Mouse (Mus musculus) macrophage (primary cell): ENCODE measurements around the gene Zfp622. TPM values are rescaled to one million over a fixed set of nuclear protein-coding genes. Genes with fewer than 3 reads are reported as not detected.
A peak's percentile ranks its signal among the peaks of the same experiment; 100 is the strongest.

Experiments used
- H3K27ac ChIP-seq: fragments of 350-480 bp; formaldehyde crosslinking; 2 replicates; pipeline ENCODE4 v1.9.0; 2021
- H3K36me3 ChIP-seq: fragments of 350-480 bp; formaldehyde crosslinking; 2 replicates; pipeline ENCODE4 v1.9.0; 2021; ENCODE audit errors: inconsistent target
- H3K4me3 ChIP-seq: fragments of 350-480 bp; formaldehyde crosslinking; 2 replicates; pipeline ENCODE4 v1.9.0; 2021; ENCODE audit errors: inconsistent target
- H3K79me2 ChIP-seq: fragments of 350-480 bp; formaldehyde crosslinking; 2 replicates; pipeline ENCODE4 v1.9.0; 2021; ENCODE audit errors: inconsistent target
- WGBS: methylation state at CpG from one replicate; pipeline ENCODE4 v1.1.7; 2026; ENCODE audit warnings: inconsistent platforms; ENCODE audit not compliant: missing documents; 5-methylcytosine and 5-hydroxymethylcytosine counted together
- polyA plus RNA-seq: library from polyadenylated mRNA; stranded (reverse); fragments of 250-400 nt; gene quantifications from 3 replicates; pipeline ENCODE4 v1.2.4, GENCODE M21; 2018; ENCODE audit warnings: inconsistent platforms
- total RNA-seq, 78 experiments: library from RNA; depleted of rRNA; stranded (reverse); fragments of 250-400 nt; gene quantifications; 1 replicate in 9 of 78; 2 replicates in 24 of 78; 3 replicates in 43 of 78; 4 replicates in 2 of 78; pipeline ENCODE4 v1.2.4; 2018; ENCODE audit warnings: inconsistent platforms in 56 of 78

Zfp622 gene
- 100 to 1,000 TPM in 3 of 26 experiments, 10 to 100 TPM in 23; 39.9 to 175 (median 59.8) TPM for total RNA-seq (2018; cell fraction: chromatin; rRNA removed)
- total RNA-seq (2018; cell fraction: cytosol; rRNA removed), result 10 to 100 TPM; 23.8 to 58.7 (median 33.8) TPM
- 100 to 1,000 TPM in 4 of 26 experiments, 10 to 100 TPM in 22; 33.9 to 122 (median 51.6) TPM for total RNA-seq (2018; cell fraction: nucleus; rRNA removed)
- 27.6 to 37.3 TPM (median 33.9 TPM) in 3 replicates for polyA plus RNA-seq

DNA sequence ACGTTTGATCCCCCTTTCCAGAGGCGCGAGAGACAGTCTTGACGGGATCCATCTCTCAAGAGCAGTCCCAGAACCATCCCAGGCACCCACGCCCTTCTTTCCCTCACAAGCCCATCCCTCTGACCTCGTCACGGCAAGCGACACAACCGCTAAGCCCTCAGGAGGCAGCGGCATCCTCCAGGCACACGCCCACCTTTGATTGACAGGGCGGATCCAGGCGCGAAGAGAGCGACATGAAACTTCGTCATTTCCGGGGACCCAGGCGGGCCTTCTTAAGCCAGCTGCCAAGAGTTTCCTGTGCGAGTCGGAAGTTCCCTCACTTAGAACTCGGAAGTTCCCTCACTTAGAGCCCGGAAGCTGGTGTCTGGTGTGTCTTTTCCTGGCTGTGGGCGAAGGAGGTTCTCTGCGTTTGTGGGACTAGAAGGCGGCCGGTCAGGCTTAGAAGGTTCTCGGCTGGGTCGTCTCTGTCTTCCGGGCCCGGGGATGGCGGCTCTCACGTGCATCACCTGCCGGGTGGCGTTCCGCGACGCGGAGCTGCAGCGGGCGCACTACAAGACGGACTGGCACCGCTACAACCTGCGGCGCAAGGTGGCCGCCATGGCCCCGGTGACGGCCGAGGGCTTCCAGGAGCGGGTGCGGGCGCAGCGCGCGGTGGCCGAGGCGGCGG, at the start of gene Zfp622:
Gene Zfp622 (plus strand): TSS at position 300 of the 667 bp plus-strand sequence.
- peak within 1 kb of the TSS; percentile 97 for H3K4me3 ChIP-seq
- WGBS, result under 1% methylated on average over 57 of the region's 57 CpGs
- peak within 1 kb of the TSS; percentile 55 for H3K27ac ChIP-seq
- peaks cover 10% of the 10 kb centered on the region for H3K36me3 ChIP-seq
- peaks cover 45% of the 10 kb centered on the region for H3K79me2 ChIP-seq

DNA sequence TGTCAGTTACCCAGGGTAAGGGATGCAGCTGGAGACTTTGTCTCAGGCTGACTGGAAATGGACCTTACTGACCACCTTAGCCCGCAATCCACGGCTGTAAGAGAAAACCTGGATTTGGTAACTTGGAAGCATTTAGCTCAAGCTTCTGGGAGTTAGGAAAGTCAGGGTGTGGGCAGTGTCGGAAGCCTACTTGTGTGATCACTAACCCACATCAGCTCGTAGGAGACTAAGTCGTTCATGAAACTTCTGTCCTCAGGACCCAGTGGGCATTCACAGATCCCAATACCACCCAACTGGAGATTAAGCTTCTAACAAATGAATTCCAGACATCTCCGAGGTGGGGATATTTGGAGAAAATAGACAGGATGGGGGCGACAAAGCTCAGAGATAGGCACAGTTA, 49.8 kb upstream of the Zfp622 start:
- H3K27ac ChIP-seq, result no peak overlapping the region

DNA sequence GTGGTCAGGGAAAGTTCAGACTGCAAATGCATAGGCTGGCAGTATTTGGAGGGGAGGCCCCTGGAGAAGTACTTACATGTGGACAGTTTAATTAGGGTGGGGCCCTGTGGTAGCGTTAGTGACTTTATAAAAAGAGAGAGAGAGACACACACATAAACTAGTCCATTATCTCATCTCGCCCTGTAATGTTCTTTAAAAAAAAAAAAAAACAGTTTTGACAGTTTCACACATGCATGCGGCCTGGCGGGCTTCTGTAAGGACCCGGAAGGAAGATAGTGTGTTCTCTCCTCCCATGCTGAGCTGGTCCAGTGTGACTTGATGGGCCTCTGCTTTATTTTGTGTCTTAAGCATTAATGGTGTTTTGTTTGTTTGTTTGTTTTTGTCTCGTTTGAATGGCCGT, 45.7 kb upstream of the Zfp622 start:
- 90% methylated on average over 7 of the region's 7 CpGs for WGBS
- Histone ChIP-seq H3K36me3 (no peaks in the 10 kb centered on the region), H3K27ac (no peak overlapping the region), H3K79me2 (peaks cover 79% of the 10 kb centered on the region), H3K4me3 (no peak overlapping the region)

More for the DNA sequence above, 49.8 kb upstream of the Zfp622 start:
- H3K79me2 ChIP-seq, result peaks cover 89% of the 10 kb centered on the region
- no peak overlapping the region for H3K4me3 ChIP-seq
- no peaks in the 10 kb centered on the region for H3K36me3 ChIP-seq
- WGBS, result 93% methylated on average over 7 of the region's 7 CpGs

DNA sequence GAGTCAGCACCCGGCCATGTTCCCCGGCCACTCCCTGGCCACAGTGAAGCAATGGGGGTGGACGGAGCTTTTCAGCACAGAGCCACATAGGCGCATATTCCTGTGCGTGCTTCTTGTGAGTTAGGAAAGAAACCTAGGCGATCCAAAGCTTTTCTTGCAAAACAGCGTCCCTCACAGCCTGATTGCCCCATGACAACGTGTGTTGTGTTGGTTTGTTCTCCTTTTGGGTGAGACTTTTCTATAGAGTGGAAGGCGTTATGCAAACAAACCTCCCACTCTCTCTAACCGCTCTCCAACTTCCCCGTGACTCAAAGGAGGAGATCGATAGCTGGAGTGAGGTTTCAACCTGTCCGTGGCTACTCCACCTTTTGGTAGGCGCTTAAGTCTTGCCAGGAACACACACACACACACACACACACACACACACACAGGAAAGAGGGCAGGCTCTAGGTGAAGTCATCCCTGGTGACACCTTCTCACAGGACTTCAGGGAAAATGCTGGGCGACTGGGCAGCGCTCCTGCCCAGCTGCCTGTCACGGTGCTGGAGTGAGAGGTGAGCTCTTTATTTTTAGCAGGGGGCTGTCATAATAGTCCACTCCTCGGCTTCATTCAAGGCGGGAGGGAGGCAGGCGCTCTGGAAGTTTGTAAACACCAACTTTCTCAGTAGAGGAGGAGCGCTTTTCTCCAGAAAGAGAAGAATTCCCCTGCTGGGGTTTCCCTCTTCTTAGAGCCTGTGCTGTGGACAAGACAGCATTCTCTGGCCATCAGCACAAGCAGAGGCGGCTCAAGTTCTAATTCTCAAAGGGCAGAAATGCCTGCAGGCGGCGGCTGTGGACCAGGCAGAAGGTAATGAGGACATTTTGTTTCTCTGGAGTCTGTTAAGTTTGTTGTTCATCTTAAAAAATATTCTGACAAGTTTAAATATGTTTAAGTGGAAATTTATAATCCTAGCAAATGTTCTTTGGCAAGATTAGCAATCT, 43.5 kb upstream of the Zfp622 start:
- Histone ChIP-seq H3K79me2 (peaks cover 79% of the 10 kb centered on the region; the same call in 1 of the 2 replicates), H3K4me3 (no peak overlapping the region), H3K27ac (no peak overlapping the region), H3K36me3 (no peaks in the 10 kb centered on the region)
- WGBS, result 48% methylated on average over 23 of the region's 24 CpGs

DNA sequence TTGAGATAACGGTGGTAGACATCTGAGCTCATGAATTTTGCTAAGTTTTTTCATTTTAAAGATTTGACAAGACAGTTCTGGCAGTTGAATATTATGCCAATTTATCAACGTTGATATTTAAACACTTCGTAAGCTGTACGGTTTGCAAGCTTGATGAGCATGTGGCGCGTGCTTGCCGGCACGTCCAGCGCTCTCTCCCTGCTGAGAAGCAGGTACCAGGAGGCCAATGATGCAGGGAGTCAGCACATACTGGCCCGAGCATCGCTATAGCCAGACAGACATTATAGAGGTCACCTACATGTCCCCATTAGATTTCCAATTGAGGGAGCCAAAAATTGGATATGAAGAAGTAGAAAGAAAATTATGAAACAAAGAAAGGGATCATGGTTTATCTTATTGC, 42.7 kb upstream of the Zfp622 start:
- Histone ChIP-seq H3K27ac (no peak overlapping the region), H3K4me3 (no peak overlapping the region), H3K79me2 (peaks cover 79% of the 10 kb centered on the region; the same call in 1 of the 2 replicates), H3K36me3 (no peaks in the 10 kb centered on the region)
- 91% methylated on average over 11 of the region's 11 CpGs for WGBS

DNA sequence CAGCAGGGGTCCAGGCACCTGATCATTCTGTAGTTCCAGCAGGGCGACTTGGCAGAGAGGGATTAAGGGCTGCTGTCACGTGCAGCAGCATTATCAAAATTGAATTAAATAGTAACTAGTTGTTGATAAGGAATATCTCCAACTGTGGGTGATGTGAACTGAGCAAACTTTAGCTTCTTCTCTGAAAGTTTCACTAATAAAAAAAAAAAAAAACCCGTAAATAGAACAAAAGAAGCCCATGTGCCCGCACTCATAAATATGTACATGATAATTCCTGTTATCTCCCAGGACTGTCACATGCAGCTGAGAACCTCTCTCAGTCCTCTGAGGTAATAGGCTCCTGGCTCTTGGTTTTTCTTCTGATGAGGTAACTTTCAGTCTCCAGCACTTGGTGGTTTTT, 41.8 kb upstream of the Zfp622 start:
- Histone ChIP-seq H3K79me2 (peaks cover 79% of the 10 kb centered on the region; the same call in 1 of the 2 replicates), H3K4me3 (no peak overlapping the region), H3K36me3 (no peaks in the 10 kb centered on the region), H3K27ac (no peak overlapping the region)
- 94% methylated on average over 3 of the region's 4 CpGs for WGBS

DNA sequence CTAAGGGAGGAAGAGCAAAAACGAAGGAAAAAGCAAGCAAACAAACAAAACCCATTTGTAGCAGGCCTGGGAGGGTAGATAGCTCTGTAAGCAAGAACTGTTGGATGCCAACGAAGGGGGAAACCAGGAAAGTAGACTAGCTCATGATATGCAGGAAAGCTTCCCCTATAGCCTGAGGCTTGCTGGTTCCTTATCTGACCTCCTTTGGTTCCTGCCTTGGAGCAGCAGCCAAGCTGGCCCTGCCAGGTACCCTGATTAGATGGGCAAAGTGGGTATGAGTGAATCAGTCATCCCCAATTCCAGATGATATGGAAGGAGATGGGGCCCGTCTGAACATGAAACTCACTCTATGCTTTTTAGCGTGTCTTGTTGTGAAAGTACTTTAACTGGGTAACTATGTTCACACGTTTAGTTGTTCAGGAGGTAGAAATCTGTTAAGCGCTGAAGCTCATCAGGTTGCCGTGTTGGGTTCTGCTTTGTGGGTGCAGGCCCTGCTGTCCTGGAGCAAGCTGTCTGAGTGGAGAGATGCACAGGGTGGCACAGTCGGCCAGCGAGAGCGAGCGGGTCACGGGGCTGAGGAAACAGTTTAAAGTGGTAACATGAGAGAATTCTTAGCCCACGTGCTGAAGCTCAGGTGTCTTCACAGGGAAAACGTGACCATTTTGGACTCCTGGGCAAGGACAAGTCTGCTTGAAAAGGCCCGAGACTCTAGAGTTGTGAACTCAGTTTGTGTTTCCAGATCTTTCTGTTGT, 40.6 kb upstream of the Zfp622 start:
- no peak overlapping the region for H3K4me3 ChIP-seq
- WGBS, result 83% methylated on average over 15 of the region's 15 CpGs
- H3K36me3 ChIP-seq, result no peaks in the 10 kb centered on the region
- H3K27ac ChIP-seq, result no peak overlapping the region
- peaks cover 87% of the 10 kb centered on the region; the same call in 1 of the 2 replicates for H3K79me2 ChIP-seq

DNA sequence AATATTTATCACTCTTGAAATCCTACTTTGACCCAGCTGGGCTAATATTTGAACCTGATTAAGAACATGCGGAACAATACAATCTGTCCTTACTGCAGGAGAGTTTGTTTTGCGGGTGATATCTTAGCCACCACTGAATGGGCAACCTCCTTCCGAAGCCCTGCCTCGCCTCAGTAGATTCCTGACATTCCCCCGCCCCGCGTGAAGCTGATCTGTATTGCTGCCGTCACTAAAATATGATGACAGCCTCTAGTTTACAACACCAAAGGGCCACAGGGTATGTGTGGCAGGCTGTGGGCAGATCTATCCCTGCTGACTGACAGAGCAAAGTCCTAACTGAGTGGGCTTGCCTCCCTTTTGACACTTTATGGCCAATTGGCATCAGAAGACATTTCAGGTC, 38.9 kb upstream of the Zfp622 start:
- WGBS, result 94% methylated on average over 8 of the region's 8 CpGs

DNA sequence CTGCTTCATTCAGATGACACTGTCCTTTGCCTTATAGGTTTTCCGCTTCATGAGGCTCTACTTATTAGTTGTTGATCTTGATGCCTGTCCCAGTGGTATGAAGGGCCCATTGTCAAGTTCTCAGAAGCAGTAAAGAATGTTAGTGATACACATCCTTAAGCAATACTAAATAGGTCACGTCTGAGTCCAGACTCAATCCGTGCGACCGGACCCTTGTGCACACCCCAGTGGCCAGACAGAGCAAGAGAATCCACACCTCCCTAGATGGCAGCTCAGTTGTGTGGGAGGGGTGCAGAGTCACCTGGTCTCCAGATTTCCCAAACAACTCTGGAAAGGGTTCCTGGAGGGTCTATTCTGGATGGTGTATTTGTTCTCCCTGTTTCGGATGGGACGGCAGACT, 37.7 kb upstream of the Zfp622 start:
- Histone ChIP-seq H3K27ac (no peak overlapping the region), H3K36me3 (no peaks in the 10 kb centered on the region), H3K4me3 (no peak overlapping the region), H3K79me2 (peaks cover 100% of the 10 kb centered on the region)
- 94% methylated on average over 7 of the region's 7 CpGs for WGBS

More for the DNA sequence above, 38.9 kb upstream of the Zfp622 start:
- Histone ChIP-seq H3K27ac (no peak overlapping the region), H3K79me2 (peaks cover 98% of the 10 kb centered on the region), H3K36me3 (no peaks in the 10 kb centered on the region), H3K4me3 (no peak overlapping the region)

DNA sequence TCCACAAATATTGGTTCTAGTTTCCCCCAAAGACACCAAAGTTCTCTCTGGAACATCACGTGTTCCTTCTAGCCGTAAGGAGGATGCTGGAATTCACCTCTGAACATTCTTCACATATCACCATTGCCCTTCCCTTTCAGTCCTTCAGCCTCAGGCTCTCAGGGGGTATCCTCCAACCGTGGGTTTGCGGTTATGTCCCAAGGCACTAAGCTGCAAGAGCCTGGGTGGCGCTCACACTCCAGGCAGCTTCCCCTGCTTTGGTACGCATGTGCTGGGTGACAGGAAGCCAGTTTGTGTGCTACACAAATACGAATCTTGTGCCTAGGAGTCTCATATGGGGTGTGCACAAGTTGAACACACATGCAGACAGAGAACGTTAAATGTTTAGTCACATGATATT, 36.8 kb upstream of the Zfp622 start:
- Histone ChIP-seq H3K27ac (no peak overlapping the region), H3K36me3 (no peaks in the 10 kb centered on the region), H3K4me3 (no peak overlapping the region), H3K79me2 (peaks cover 100% of the 10 kb centered on the region)
- WGBS, result 81% methylated on average over 8 of the region's 8 CpGs

DNA sequence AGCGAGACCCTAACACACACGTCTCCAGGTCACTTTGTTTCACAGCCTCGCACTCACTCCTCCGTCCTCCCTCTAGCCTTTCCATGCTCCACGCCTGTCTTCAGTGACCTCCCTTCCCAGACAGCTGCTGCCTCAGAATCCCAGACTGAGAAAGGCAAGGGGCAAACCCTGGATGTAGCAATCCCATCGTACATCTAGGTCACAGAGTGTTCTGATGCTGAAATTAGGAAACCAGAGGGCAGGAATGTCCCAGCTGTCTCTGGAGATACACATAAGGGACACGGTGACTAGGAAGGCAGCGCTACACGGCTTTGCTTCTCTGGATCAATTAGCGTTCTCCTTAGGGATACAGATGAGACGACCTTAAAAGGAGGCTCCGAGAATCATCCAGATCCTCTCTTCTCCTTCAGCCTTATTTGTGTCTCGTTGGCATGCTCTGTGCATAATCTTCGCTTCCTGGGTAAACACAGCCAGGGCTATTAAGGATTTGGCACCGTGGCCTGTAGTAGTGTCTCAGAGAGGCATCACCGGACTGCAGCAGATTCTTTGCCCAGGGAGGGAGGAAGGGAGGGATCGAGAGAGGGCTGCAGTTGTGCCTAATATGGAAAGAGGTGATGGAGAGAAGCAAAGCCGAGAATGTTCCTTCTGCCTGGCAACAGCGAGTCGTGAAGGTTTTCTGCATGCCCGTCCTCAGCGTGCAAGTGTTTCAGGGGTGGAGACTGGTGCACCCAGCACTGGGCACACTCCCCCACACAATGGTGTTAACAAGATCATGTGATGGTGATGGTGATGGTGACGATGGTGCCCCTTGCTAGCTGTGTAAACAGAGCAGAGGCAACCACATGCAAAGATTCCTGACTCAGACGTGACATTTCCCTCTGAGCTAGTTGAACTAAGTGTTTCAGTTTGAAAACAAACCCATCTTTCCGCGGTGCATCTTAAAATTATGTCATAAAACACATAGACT, 35.6 kb upstream of the Zfp622 start:
- WGBS, result 96% methylated on average over 25 of the region's 26 CpGs
- Histone ChIP-seq H3K79me2 (peaks cover 100% of the 10 kb centered on the region), H3K27ac (no peak overlapping the region), H3K4me3 (no peak overlapping the region), H3K36me3 (no peaks in the 10 kb centered on the region)

DNA sequence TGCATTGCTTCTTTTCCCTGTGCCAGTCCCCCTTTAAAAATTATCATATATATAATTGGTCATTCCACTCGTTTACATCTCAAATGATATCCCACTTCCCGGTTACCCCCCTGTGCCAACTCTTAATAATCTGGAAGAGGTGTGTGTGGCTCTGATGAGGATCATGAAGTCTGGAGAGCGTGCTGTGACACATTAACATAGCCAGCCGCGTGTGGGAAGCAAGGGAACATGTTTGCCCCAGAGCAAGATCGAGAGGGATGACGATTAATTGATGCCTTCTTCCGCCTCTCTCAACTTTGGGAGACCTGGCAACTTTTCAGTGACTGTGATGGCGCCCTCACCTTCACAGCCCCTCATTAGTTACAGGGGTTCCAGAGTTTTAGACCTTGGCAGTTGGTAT, 34.5 kb upstream of the Zfp622 start:
- Histone ChIP-seq H3K4me3 (no peak overlapping the region), H3K36me3 (no peaks in the 10 kb centered on the region), H3K27ac (no peak overlapping the region), H3K79me2 (peaks cover 100% of the 10 kb centered on the region)
- 98% methylated on average over 9 of the region's 9 CpGs for WGBS

DNA sequence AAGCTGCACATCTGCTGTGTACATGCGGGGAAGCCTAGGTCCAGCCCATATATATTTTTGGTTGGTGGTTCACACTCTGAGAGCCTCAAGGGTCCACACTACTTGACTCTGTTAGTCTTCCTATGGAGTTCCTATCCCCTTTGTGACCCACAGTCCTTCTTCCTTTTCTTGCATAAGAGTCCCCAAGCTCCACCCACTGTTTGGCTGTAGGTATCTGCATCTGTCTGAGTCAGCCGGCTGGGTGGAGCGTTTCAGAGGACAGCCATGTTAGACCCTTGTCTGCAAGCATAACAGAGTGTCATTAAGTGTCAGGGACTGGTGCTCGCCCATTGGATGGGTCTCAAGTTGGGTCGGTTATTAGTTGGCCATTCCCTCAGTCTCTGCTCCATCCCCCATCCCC, 33.6 kb upstream of the Zfp622 start:
- 73% methylated on average over 5 of the region's 5 CpGs for WGBS

More for the DNA sequence above, 33.6 kb upstream of the Zfp622 start:
- Histone ChIP-seq H3K36me3 (no peaks in the 10 kb centered on the region), H3K79me2 (peaks cover 99% of the 10 kb centered on the region), H3K27ac (no peak overlapping the region), H3K4me3 (no peak overlapping the region)
